Mouse (Mus musculus) kidney, adult 2 months (tissue): ENCODE data around the gene Nabp2.

Experiments
- CTCF ChIP-seq: fragments of 200-500 bp; conservative IDR thresholded peaks from 2 replicates; pipeline ENCODE4 v1.5.1; 2011; ENCODE audit warnings: low read depth, mild to moderate bottlenecking, control low read depth, low read length, moderate library complexity, mixed read lengths; ENCODE audit not compliant: insufficient read depth, insufficient read length
- POLR2A ChIP-seq: fragments of 200-500 bp; IDR thresholded peaks from one replicate; pipeline ENCODE4 v1.6.1; 2011; ENCODE audit warnings: low read depth, low read length, control low read depth

DNA sequence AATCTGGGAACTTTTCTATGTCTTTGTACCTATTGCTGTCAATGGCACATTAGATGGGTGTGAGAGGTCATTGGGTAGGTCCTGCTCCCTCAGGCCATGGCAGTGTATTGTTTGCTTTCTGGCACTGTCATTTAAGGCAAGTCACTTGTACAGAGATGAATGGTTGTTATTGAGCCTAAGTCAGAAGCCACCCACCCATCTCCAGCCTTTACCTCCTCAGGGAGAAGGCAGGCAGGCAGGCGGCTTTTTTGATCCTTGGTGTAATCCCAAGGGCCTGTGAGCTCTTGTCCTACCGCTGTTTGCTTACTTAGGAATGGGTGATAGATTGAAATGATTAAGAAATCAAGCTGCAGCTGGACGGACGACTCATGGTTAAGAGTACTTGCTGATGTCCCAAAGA, 18.2 kb upstream of the Nabp2 start:
- no peak for TF ChIP-seq CTCF
- no peak for TF ChIP-seq POLR2A
